Mouse (Mus musculus) cortical plate, adult 2 months (tissue): ENCODE measurements at regions not wholly inside any gene's neighbourhood (a gene's known extent, or its start where the extent isn't known, plus 50 kb on each side); places are given as distances from the start of the nearest gene placed in this dataset.

Experiments
- H3K27ac ChIP-seq: fragments of 200-500 bp; 2 replicates; pipeline ENCODE4 v1.5.1; 2012; ENCODE audit warnings: low read length, control low read depth, inconsistent platforms; ENCODE audit not compliant: insufficient read depth
- H3K4me1 ChIP-seq: fragments of 200-500 bp; 2 replicates; pipeline ENCODE4 v1.6.1; 2011; ENCODE audit warnings: low read length; ENCODE audit not compliant: control insufficient read depth, insufficient read depth
- H3K4me3 ChIP-seq: fragments of 200-500 bp; 2 replicates; pipeline ENCODE4 v1.5.1; 2011; ENCODE audit warnings: mild to moderate bottlenecking, low read length, control low read depth; ENCODE audit not compliant: insufficient read depth
- CTCF ChIP-seq: fragments of 200-500 bp; IDR thresholded peaks from 2 replicates; pipeline ENCODE4 v1.5.1; 2011; ENCODE audit warnings: mild to moderate bottlenecking, control low read depth, low read length; ENCODE audit not compliant: insufficient read depth; ENCODE audit errors: extremely low read depth
- POLR2A ChIP-seq: fragments of 200-500 bp; IDR thresholded peaks from 2 replicates; pipeline ENCODE4 v1.6.1; 2011; ENCODE audit warnings: mild to moderate bottlenecking, low read length, control low read depth; ENCODE audit not compliant: insufficient read depth; ENCODE audit errors: extremely low read depth

DNA sequence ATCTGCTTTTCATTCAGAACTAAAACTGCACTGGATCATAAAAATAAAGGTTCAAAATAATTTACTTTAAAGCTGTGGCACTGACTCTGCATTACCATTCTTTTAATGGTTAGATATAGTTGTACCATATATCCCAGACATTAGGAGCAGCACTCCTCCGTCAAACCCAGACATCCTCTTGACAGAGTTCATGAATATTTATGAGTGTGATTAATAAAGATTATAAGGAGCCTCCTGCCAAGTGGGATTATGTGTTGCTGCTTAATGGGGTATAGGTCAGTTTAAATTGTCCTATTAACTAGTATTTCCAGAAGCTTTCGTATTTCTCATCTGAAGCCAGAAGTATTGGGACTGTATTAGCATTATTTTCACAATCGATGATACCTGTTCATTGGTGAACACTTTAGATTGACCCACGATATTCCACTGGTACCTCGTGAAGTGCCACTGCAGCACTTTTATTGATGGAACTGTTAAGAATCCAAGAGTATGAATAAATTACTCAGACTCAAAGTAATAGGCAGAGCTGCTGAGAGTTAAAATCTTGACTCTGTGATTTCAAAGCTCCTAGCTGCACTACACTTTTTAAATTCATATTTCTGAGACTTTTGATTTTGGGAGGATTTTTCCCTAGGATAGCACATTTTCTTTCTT is 2983.8 kb upstream of the Lrrc6 start:
- Histone ChIP-seq H3K27ac (no peak overlapping the region), H3K4me3 (no peak overlapping the region), H3K4me1 (no peaks in the 10 kb centered on the region)
- TF ChIP-seq POLR2A = no peak
- TF ChIP-seq CTCF = no peak

DNA sequence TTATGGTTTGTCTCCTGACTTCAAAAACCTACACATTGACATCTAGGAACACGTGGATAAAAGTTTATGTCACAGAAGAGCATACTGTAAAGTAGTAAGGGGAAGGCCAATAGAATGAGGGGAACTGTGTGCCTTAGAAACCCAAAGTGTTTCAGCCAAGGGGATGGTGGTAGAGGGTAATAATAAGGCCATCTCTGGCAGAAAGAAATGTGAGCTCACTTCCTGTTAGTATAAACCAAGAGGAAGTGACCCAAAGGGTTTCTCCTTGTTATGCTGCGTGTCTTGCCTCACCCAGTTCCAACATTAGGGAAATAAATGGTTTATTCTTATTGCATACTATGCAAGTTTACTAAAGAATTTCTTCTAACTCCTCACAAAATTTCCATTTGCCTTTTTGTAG is 2982.4 kb upstream of the Lrrc6 start:
- Histone ChIP-seq H3K4me1 (no peaks in the 10 kb centered on the region), H3K27ac (no peak overlapping the region), H3K4me3 (no peak overlapping the region)
- no peak for TF ChIP-seq CTCF
- no peak for TF ChIP-seq POLR2A

GRCm38 (mm10) chr15:69481087-69481486 is 2980.4 kb upstream of the Lrrc6 start:
- Histone ChIP-seq H3K4me1 (no peaks in the 10 kb centered on the region), H3K4me3 (no peak overlapping the region), H3K27ac (no peak overlapping the region)
- TF ChIP-seq POLR2A = no peak
- TF ChIP-seq CTCF = no peak

- no peak for TF ChIP-seq CTCF
- no peak for TF ChIP-seq POLR2A
- H3K27ac ChIP-seq = no peak overlapping the region
- H3K4me3 ChIP-seq = no peak overlapping the region
- H3K4me1 ChIP-seq = no peaks in the 10 kb centered on the region
Observed at GRCm38 (mm10) chr15:69477050-69477449, 2976.3 kb upstream of the Lrrc6 start.

- TF ChIP-seq CTCF = no peak
- TF ChIP-seq POLR2A = no peak
- H3K27ac ChIP-seq = no peak overlapping the region
- H3K4me3 ChIP-seq = no peak overlapping the region
- no peaks in the 10 kb centered on the region for H3K4me1 ChIP-seq
Observed at GRCm38 (mm10) chr15:69469566-69469965, 2968.9 kb upstream of the Lrrc6 start.

DNA sequence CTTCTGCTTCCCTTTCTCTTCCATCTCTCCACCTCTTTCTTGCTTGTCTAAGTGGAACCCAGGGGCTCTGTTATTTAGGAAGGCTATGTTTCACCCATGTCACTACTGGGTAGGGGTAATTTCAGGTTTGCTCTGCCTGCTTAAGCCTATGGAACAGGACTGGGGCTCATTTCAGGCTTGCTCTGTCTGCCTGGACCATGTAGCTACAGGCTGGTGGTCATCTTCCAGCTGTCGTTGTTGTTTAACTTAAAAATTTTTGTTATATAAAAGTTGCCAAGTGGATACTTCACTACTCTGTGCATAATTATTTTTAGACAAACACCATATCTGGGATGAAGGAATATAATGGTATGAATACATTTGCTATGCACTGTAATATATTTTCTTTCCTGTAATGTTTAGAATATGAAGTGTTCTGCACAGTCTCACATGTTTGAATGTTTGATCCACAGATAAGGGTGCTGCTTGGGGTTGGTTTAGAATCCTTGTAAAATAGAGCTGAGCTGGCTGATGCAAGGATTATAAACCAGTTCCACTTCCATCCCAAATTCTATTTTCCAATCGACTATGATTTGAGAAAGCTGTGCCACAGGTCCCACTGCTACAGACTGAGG is 2960.0 kb upstream of the Lrrc6 start:
- TF ChIP-seq POLR2A (no peak), CTCF (no peak)
- no peak overlapping the region for H3K4me3 ChIP-seq
- H3K4me1 ChIP-seq = no peaks in the 10 kb centered on the region
- no peak overlapping the region for H3K27ac ChIP-seq

DNA sequence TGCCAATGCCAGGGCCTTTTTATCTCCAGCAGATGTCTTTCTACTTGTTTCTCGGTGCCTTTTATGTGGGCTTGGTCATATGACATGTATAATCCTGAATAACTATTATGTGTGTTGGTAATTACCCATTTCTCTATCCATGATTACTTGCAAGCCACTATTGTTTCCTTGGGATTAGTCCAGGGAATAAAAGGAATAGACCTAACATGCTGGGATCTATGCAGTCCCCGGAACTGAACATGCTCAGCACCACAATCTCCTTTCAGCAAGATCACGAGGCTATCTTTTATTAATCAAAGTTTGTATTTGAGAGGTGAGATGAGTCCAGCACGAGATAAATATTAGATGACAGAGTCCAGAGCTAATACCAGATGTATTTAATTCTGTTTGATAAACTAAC is 2956.8 kb upstream of the Lrrc6 start:
- TF ChIP-seq POLR2A (no peak), CTCF (no peak)
- Histone ChIP-seq H3K4me1 (no peaks in the 10 kb centered on the region), H3K27ac (no peak overlapping the region), H3K4me3 (no peak overlapping the region)

DNA sequence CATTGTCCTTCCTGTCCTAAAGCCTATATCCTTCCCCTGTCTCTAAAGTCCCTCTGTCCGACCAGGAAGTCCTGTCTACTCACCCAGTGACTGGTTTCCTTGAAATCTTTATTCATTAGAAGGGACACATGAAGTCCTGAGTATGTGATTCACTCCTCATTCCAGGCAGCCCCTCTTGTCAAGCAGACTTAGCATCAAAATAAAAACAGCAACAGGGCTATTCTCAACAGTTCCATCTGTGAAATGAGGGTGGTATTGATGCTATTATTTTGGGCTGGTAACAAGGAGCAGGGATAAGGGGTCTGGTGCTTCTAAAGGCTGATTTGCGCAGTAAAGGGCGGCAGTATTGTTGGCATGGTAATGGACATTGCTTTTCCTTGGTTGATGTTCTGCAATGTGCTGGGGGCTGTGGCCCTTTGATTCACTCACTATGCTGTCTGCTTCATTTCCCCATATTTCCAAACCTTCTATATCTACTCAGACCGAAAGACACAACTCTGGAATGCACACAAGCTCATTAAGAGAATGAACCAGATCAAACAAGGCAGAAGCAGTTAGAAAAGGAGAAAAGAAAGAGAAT is 2955.6 kb upstream of the Lrrc6 start:
- no peak overlapping the region for H3K27ac ChIP-seq
- no peak for TF ChIP-seq POLR2A
- no peak for TF ChIP-seq CTCF
- H3K4me3 ChIP-seq = no peak overlapping the region
- no peaks in the 10 kb centered on the region for H3K4me1 ChIP-seq

DNA sequence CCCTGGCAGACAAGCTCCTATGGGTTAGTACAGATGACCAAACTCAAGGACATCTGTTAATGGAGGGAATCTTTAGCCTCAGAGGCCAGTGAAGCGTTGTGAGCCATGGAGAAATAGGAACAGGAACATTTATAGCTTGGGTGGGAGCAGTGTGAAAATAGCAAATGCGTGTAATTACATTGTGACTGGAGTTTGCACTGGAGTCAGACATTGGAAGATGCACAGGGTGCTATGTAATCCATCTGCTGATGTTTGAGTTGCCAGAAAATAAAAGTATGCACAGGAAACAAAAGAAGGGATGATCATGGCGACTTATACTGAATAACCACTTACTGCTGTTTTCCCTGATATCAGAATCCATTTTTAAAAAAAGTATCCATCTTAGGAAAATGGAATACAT is 2940.3 kb upstream of the Lrrc6 start:
- no peak for TF ChIP-seq POLR2A
- TF ChIP-seq CTCF = no peak
- no peaks in the 10 kb centered on the region for H3K4me1 ChIP-seq
- no peak overlapping the region for H3K27ac ChIP-seq
- no peak overlapping the region for H3K4me3 ChIP-seq

DNA sequence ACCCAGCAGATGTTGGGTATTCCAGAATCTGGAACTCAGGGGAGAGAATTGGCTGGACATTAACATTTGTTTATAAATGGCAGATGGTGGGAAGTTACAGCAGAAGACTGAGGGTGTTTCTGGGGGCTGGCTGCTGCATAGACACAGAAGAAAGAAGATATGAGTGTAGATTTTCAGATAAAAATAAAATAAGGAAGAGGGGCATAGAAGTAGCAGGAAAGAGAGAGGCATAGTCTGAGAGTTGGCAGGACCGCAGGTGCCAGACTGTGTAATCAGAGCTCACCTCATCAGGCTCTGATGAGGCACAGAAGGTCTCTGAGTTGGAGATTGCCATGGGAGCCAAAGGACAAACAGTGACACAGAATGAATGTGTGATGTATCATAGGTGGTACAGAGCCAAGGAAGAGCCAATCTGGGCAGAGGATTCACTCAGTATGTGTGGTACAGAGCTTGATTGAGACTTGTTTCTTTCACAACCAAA is 2912.9 kb upstream of the Lrrc6 start:
- no peak overlapping the region for H3K4me3 ChIP-seq
- H3K27ac ChIP-seq = no peak overlapping the region
- TF ChIP-seq POLR2A = no peak
- TF ChIP-seq CTCF = no peak
- H3K4me1 ChIP-seq = peaks cover 1% of the 10 kb centered on the region; the same call in 1 of the 2 replicates
